Mouse (Mus musculus): ENCODE measurements around the gene Slx1b. TPM values are rescaled to one million over a fixed set of nuclear protein-coding genes. Genes with fewer than 3 reads are reported as not detected.
A peak's percentile ranks its signal among the peaks of the same experiment; 100 is the strongest.

Slx1b gene
- polyA plus RNA-seq, 1 experiment from 2014 or later = 9.5 TPM

GRCm38 (mm10) chr7:126679683-126680082 lies 15.9 kb downstream of the Slx1b start:
- Histone ChIP-seq H3K27ac (ENCODE audit: low read length) (no peak overlapping the region), H3K4me3 (ENCODE audit: low read length) (no peak overlapping the region), H3K4me1 (ENCODE audit: insufficient read depth, low read length) (no peaks in the 10 kb centered on the region; the same call in 1 of the 2 replicates), H3K4me2 (replicated peaks; ENCODE audit: low read depth, low read length) (no peak overlapping the region), H3K9ac (replicated peaks; ENCODE audit: low read length) (no peak overlapping the region), H3K9me3 (ENCODE audit: low read length) (no peaks in the 10 kb centered on the region), H3K27me3 (ENCODE audit: insufficient read depth, low read length) (no peaks in the 10 kb centered on the region), H3K36me3 (ENCODE audit: insufficient read depth, low read length) (peaks cover 3% of the 10 kb centered on the region; the same call in 1 of the 2 replicates)
- 93% methylated on average over 5 of the region's 5 CpGs for WGBS
- no peak for ATAC-seq (ENCODE audit: low FRiP score, low TSS enrichment)

GRCm38 (mm10) chr7:126678545-126679341 lies 16.8 kb downstream of the Slx1b start:
- ATAC-seq (ENCODE audit: low FRiP score, low TSS enrichment) = no peak
- no peak overlapping the region for H3K4me2 ChIP-seq (replicated peaks; ENCODE audit: low read depth, low read length)
- no peak overlapping the region for H3K27ac ChIP-seq (ENCODE audit: low read length)
- no peaks in the 10 kb centered on the region for H3K9me3 ChIP-seq (ENCODE audit: low read length)
- no peaks in the 10 kb centered on the region; the same call in 1 of the 2 replicates for H3K4me1 ChIP-seq (ENCODE audit: insufficient read depth, low read length)
- H3K27me3 ChIP-seq (ENCODE audit: insufficient read depth, low read length) = no peaks in the 10 kb centered on the region
- WGBS = 60% methylated on average over 8 of the region's 8 CpGs
- no peak overlapping the region for H3K9ac ChIP-seq (replicated peaks; ENCODE audit: low read length)
- H3K36me3 ChIP-seq (ENCODE audit: insufficient read depth, low read length) = peaks cover 3% of the 10 kb centered on the region; the same call in 1 of the 2 replicates
- no peak overlapping the region for H3K4me3 ChIP-seq (ENCODE audit: low read length)

GRCm38 (mm10) chr7:126676631-126677220 lies 18.9 kb downstream of the Slx1b start:
- H3K9me3 ChIP-seq (ENCODE audit: low read length) = no peaks in the 10 kb centered on the region
- 71% methylated on average over 4 of the region's 4 CpGs for WGBS
- no peak overlapping the region for H3K27ac ChIP-seq (ENCODE audit: low read length)
- peaks cover 15% of the 10 kb centered on the region for H3K36me3 ChIP-seq (ENCODE audit: insufficient read depth, low read length)
- no peak overlapping the region for H3K4me2 ChIP-seq (replicated peaks; ENCODE audit: low read depth, low read length)
- no peak overlapping the region for H3K4me3 ChIP-seq (ENCODE audit: low read length)
- no peaks in the 10 kb centered on the region for H3K27me3 ChIP-seq (ENCODE audit: insufficient read depth, low read length)
- H3K4me1 ChIP-seq (ENCODE audit: insufficient read depth, low read length) = no peaks in the 10 kb centered on the region; the same call in 1 of the 2 replicates
- ATAC-seq (ENCODE audit: low FRiP score, low TSS enrichment) = no peak
- H3K9ac ChIP-seq (replicated peaks; ENCODE audit: low read length) = no peak overlapping the region

- peak within 1 kb of the TSS; percentile 25; the same call in 1 of the 2 replicates for H3K4me2 ChIP-seq (replicated peaks; ENCODE audit: low read depth, low read length)
- ATAC-seq (ENCODE audit: low FRiP score, low TSS enrichment) = 0 out of 2 replicates have a peak, but pooled peaks have one; percentile 27
- 76% methylated on average over 1 of the region's 1 CpGs for WGBS
- peak within 1 kb of the TSS; percentile 67; the same call in 1 of the 2 replicates for H3K27ac ChIP-seq (ENCODE audit: low read length)
- H3K27me3 ChIP-seq (ENCODE audit: insufficient read depth, low read length) = no peaks in the 10 kb centered on the region
- no peak within 1 kb of the TSS; the same call in 1 of the 2 replicates for H3K4me3 ChIP-seq (ENCODE audit: low read length)
- no peaks in the 10 kb centered on the region; the same call in 1 of the 2 replicates for H3K4me1 ChIP-seq (ENCODE audit: insufficient read depth, low read length)
- peak within 1 kb of the TSS; percentile 32; the same call in 1 of the 2 replicates for H3K9ac ChIP-seq (replicated peaks; ENCODE audit: low read length)
- no peaks in the 10 kb centered on the region for H3K9me3 ChIP-seq (ENCODE audit: low read length)
- peaks cover 20% of the 10 kb centered on the region for H3K36me3 ChIP-seq (ENCODE audit: insufficient read depth, low read length)
Observed at GRCm38 (mm10) chr7:126676207-126676606, 19.4 kb downstream of the Slx1b start, which contains the start of gene Sult1a1. Gene Sult1a1 (minus strand): TSS chr7:126676432.

- Histone ChIP-seq H3K4me1 (ENCODE audit: insufficient read depth, low read length) (no peaks in the 10 kb centered on the region; the same call in 1 of the 2 replicates), H3K4me3 (ENCODE audit: low read length) (no peak overlapping the region), H3K36me3 (ENCODE audit: insufficient read depth, low read length) (peaks cover 20% of the 10 kb centered on the region), H3K9ac (replicated peaks; ENCODE audit: low read length) (no peak overlapping the region), H3K27me3 (ENCODE audit: insufficient read depth, low read length) (no peaks in the 10 kb centered on the region), H3K4me2 (replicated peaks; ENCODE audit: low read depth, low read length) (no peak overlapping the region; the same call in 1 of the 2 replicates), H3K27ac (ENCODE audit: low read length) (no peak overlapping the region), H3K9me3 (ENCODE audit: low read length) (no peaks in the 10 kb centered on the region)
- ATAC-seq (ENCODE audit: low FRiP score, low TSS enrichment) = no peak
- WGBS = 96% methylated on average over 8 of the region's 8 CpGs
Observed at GRCm38 (mm10) chr7:126675104-126675503, 20.5 kb downstream of the Slx1b start.

GRCm38 (mm10) chr7:126672111-126672510 lies 23.5 kb downstream of the Slx1b start:
- Histone ChIP-seq H3K4me2 (replicated peaks; ENCODE audit: low read depth, low read length) (no peak overlapping the region), H3K4me1 (ENCODE audit: insufficient read depth, low read length) (no peaks in the 10 kb centered on the region), H3K9me3 (ENCODE audit: low read length) (no peaks in the 10 kb centered on the region), H3K4me3 (ENCODE audit: low read length) (no peak overlapping the region), H3K27me3 (ENCODE audit: insufficient read depth, low read length) (no peaks in the 10 kb centered on the region), H3K27ac (ENCODE audit: low read length) (no peak overlapping the region), H3K9ac (replicated peaks; ENCODE audit: low read length) (no peak overlapping the region), H3K36me3 (ENCODE audit: insufficient read depth, low read length) (peaks cover 20% of the 10 kb centered on the region)
- ATAC-seq (ENCODE audit: low FRiP score, low TSS enrichment) = no peak
- WGBS = 96% methylated on average over 9 of the region's 9 CpGs

GRCm38 (mm10) chr7:126670152-126670551 lies 25.4 kb downstream of the Slx1b start:
- Histone ChIP-seq H3K9ac (replicated peaks; ENCODE audit: low read length) (no peak overlapping the region), H3K36me3 (ENCODE audit: insufficient read depth, low read length) (peaks cover 28% of the 10 kb centered on the region), H3K9me3 (ENCODE audit: low read length) (no peaks in the 10 kb centered on the region), H3K4me2 (replicated peaks; ENCODE audit: low read depth, low read length) (no peak overlapping the region), H3K27ac (ENCODE audit: low read length) (no peak overlapping the region), H3K27me3 (ENCODE audit: insufficient read depth, low read length) (no peaks in the 10 kb centered on the region), H3K4me3 (ENCODE audit: low read length) (no peak overlapping the region), H3K4me1 (ENCODE audit: insufficient read depth, low read length) (no peaks in the 10 kb centered on the region)
- no peak for ATAC-seq (ENCODE audit: low FRiP score, low TSS enrichment)
- 94% methylated on average over 3 of the region's 3 CpGs for WGBS

GRCm38 (mm10) chr7:126668452-126668851 lies 27.1 kb downstream of the Slx1b start:
- 0 out of 2 replicates have a peak, but pooled peaks have one; percentile 23 for ATAC-seq (ENCODE audit: low FRiP score, low TSS enrichment)
- H3K4me3 ChIP-seq (ENCODE audit: low read length) = no peak overlapping the region
- H3K9ac ChIP-seq (replicated peaks; ENCODE audit: low read length) = no peak overlapping the region
- no peak overlapping the region for H3K4me2 ChIP-seq (replicated peaks; ENCODE audit: low read depth, low read length)
- H3K27ac ChIP-seq (ENCODE audit: low read length) = peak overlapping the region; percentile 89
- no peaks in the 10 kb centered on the region for H3K9me3 ChIP-seq (ENCODE audit: low read length)
- peaks cover 32% of the 10 kb centered on the region for H3K36me3 ChIP-seq (ENCODE audit: insufficient read depth, low read length)
- WGBS = 63% methylated on average over 5 of the region's 5 CpGs
- no peaks in the 10 kb centered on the region for H3K4me1 ChIP-seq (ENCODE audit: insufficient read depth, low read length)
- no peaks in the 10 kb centered on the region for H3K27me3 ChIP-seq (ENCODE audit: insufficient read depth, low read length)

GRCm38 (mm10) chr7:126667495-126668090 lies 28.0 kb downstream of the Slx1b start:
- no peak overlapping the region for H3K9ac ChIP-seq (replicated peaks; ENCODE audit: low read length)
- H3K4me3 ChIP-seq (ENCODE audit: low read length) = no peak overlapping the region
- H3K36me3 ChIP-seq (ENCODE audit: insufficient read depth, low read length) = peaks cover 26% of the 10 kb centered on the region
- no peaks in the 10 kb centered on the region for H3K27me3 ChIP-seq (ENCODE audit: insufficient read depth, low read length)
- H3K4me2 ChIP-seq (replicated peaks; ENCODE audit: low read depth, low read length) = no peak overlapping the region
- H3K9me3 ChIP-seq (ENCODE audit: low read length) = no peaks in the 10 kb centered on the region
- H3K4me1 ChIP-seq (ENCODE audit: insufficient read depth, low read length) = no peaks in the 10 kb centered on the region
- ATAC-seq (ENCODE audit: low FRiP score, low TSS enrichment) = no peak
- no peak overlapping the region; the same call in 1 of the 2 replicates for H3K27ac ChIP-seq (ENCODE audit: low read length)
- 69% methylated on average over 9 of the region's 9 CpGs for WGBS

Data from kidney, embryonic 16.5 days (tissue).